Mouse (Mus musculus) forebrain, embryonic 13.5 days (tissue): Measurements from ENCODE around the gene Nrros. TPM values are rescaled to one million over a fixed set of nuclear protein-coding genes. Genes with fewer than 3 reads are reported as not detected.
A peak's percentile ranks its signal among the peaks of the same experiment; 100 is the strongest.
"Not testable (repeated sequence)": the region's sequence is repeated elsewhere in the genome, so short reads cannot be mapped to it uniquely, and the experiment has no call there.

Source experiments
- ATAC-seq: fragments of 200-750 bp; cut with Nextera tagmentation; 2 replicates; pipeline ENCODE4 v1.8.0; 2017
- H3K27ac ChIP-seq: fragments of 300-500 bp; sonication (generic); 2 replicates; pipeline ENCODE4 v1.5.1; 2015; ENCODE audit warnings: inconsistent platforms, mild to moderate bottlenecking, moderate library complexity
- H3K27me3 ChIP-seq: fragments of 300-500 bp; sonication (generic); 2 replicates; pipeline ENCODE4 v1.6.1; 2015; ENCODE audit warnings: mild to moderate bottlenecking, inconsistent platforms
- H3K36me3 ChIP-seq: fragments of 300-500 bp; sonication (generic); 2 replicates; pipeline ENCODE4 v1.6.1; 2015; ENCODE audit warnings: mild to moderate bottlenecking, inconsistent platforms; ENCODE audit not compliant: poor library complexity, severe bottlenecking
- H3K4me1 ChIP-seq: fragments of 300-500 bp; sonication (generic); 2 replicates; pipeline ENCODE4 v1.6.1; 2015; ENCODE audit warnings: inconsistent platforms
- H3K4me2 ChIP-seq: fragments of 300-500 bp; sonication (generic); 2 replicates; pipeline ENCODE4 v1.6.1; 2015; ENCODE audit warnings: inconsistent platforms, mild to moderate bottlenecking, moderate library complexity
- H3K4me3 ChIP-seq: fragments of 300-500 bp; sonication (generic); 2 replicates; pipeline ENCODE4 v1.5.1; 2015; ENCODE audit warnings: mild to moderate bottlenecking, inconsistent platforms
- H3K9ac ChIP-seq: fragments of 300-500 bp; sonication (generic); 2 replicates; pipeline ENCODE4 v1.6.1; 2015; ENCODE audit warnings: mild to moderate bottlenecking, inconsistent platforms
- H3K9me3 ChIP-seq: fragments of 300-500 bp; sonication (generic); replicated peaks from 2 replicates; pipeline ENCODE4 v1.6.1; 2016; ENCODE audit warnings: inconsistent platforms
- WGBS: fragments of 180-500 bp; shearing (Covaris S2); methylation state at CpG from one replicate; pipeline ENCODE4 v1.1.7; 2015; 5-methylcytosine and 5-hydroxymethylcytosine counted together
- polyA plus RNA-seq: library from polyadenylated mRNA; unstranded; fragments of >200 nt; fragmentation: Nextera tagmentation; extraction: Ambion mirVana; gene quantifications from 2 replicates; pipeline ENCODE4 v1.2.1, GENCODE M21; 2015

The Nrros gene
- polyA plus RNA-seq, 1 experiment from 2014 or later: 7.2 TPM

GRCm38 (mm10) chr16:32110951-32111699 is 54.3 kb downstream of the Nrros start:
- no peak overlapping the region for H3K27ac ChIP-seq
- no peaks in the 10 kb centered on the region for H3K9me3 ChIP-seq
- peaks cover 33% of the 10 kb centered on the region for H3K36me3 ChIP-seq
- no peak overlapping the region for H3K9ac ChIP-seq
- H3K4me3 ChIP-seq: no peak overlapping the region
- 81% methylated on average over 15 of the region's 15 CpGs for WGBS
- H3K4me2 ChIP-seq: no peak overlapping the region
- no peak for ATAC-seq
- H3K27me3 ChIP-seq: no peaks in the 10 kb centered on the region
- H3K4me1 ChIP-seq: peaks cover 6% of the 10 kb centered on the region; the same call in 1 of the 2 replicates

- Histone ChIP-seq H3K36me3 (peaks cover 51% of the 10 kb centered on the region), H3K4me2 (no peak overlapping the region), H3K4me3 (no peak overlapping the region), H3K9ac (no peak overlapping the region), H3K27me3 (no peaks in the 10 kb centered on the region), H3K27ac (no peak overlapping the region), H3K4me1 (no peaks in the 10 kb centered on the region), H3K9me3 (no peaks in the 10 kb centered on the region)
- 93% methylated on average over 2 of the region's 2 CpGs for WGBS
- ATAC-seq: no peak
Measured at GRCm38 (mm10) chr16:32108578-32108977, 56.8 kb downstream of the Nrros start.

- no peaks in the 10 kb centered on the region for H3K27me3 ChIP-seq
- H3K9me3 ChIP-seq: no peaks in the 10 kb centered on the region
- no peaks in the 10 kb centered on the region for H3K4me1 ChIP-seq
- H3K36me3 ChIP-seq: peaks cover 55% of the 10 kb centered on the region
- no peak for ATAC-seq
- H3K4me3 ChIP-seq: no peak overlapping the region
- no peak overlapping the region for H3K4me2 ChIP-seq
- no peak overlapping the region for H3K9ac ChIP-seq
- WGBS: 79% methylated on average over 7 of the region's 7 CpGs
- H3K27ac ChIP-seq: no peak overlapping the region
Measured at GRCm38 (mm10) chr16:32108170-32108569, 57.2 kb downstream of the Nrros start.

- no peaks in the 10 kb centered on the region for H3K27me3 ChIP-seq
- peaks cover 61% of the 10 kb centered on the region for H3K36me3 ChIP-seq
- H3K4me3 ChIP-seq: no peak overlapping the region
- no peaks in the 10 kb centered on the region for H3K9me3 ChIP-seq
- H3K4me2 ChIP-seq: no peak overlapping the region
- H3K9ac ChIP-seq: no peak overlapping the region
- H3K4me1 ChIP-seq: no peaks in the 10 kb centered on the region
- no peak for ATAC-seq
- no peak overlapping the region for H3K27ac ChIP-seq
- WGBS: 95% methylated on average over 12 of the region's 12 CpGs
Measured at GRCm38 (mm10) chr16:32107342-32108045, 57.9 kb downstream of the Nrros start.

GRCm38 (mm10) chr16:32105698-32106097 is 59.7 kb downstream of the Nrros start:
- Histone ChIP-seq H3K27ac (no peak overlapping the region), H3K4me1 (no peaks in the 10 kb centered on the region), H3K36me3 (peaks cover 63% of the 10 kb centered on the region), H3K4me3 (no peak overlapping the region), H3K9ac (no peak overlapping the region), H3K9me3 (no peaks in the 10 kb centered on the region), H3K4me2 (no peak overlapping the region), H3K27me3 (no peaks in the 10 kb centered on the region)
- ATAC-seq: no peak
- WGBS: 93% methylated on average over 1 of the region's 1 CpGs

GRCm38 (mm10) chr16:32102295-32102694 is 63.1 kb downstream of the Nrros start:
- ATAC-seq: no peak
- Histone ChIP-seq H3K36me3 (peaks cover 42% of the 10 kb centered on the region), H3K4me2 (no peak overlapping the region), H3K4me1 (peaks cover 20% of the 10 kb centered on the region), H3K9me3 (no peaks in the 10 kb centered on the region), H3K9ac (no peak overlapping the region), H3K27ac (no peak overlapping the region), H3K4me3 (no peak overlapping the region), H3K27me3 (no peaks in the 10 kb centered on the region)
- 88% methylated on average over 13 of the region's 13 CpGs for WGBS

GRCm38 (mm10) chr16:32099638-32100150 is 65.7 kb downstream of the Nrros start, which contains the start of the genes Pigx and Cep19:
Pigx (minus strand) TSS chr16:32099740.
Cep19 (plus strand) TSS chr16:32099800.
- Histone ChIP-seq H3K4me2 (peak within 1 kb of the TSS; percentile 79), H3K4me3 (peak within 1 kb of the TSS; percentile 97), H3K36me3 (peaks cover 35% of the 10 kb centered on the region), H3K9ac (peak within 1 kb of the TSS; percentile 96), H3K27ac (peak within 1 kb of the TSS; percentile 78), H3K4me1 (peaks cover 20% of the 10 kb centered on the region), H3K27me3 (no peaks in the 10 kb centered on the region), H3K9me3 (no peaks in the 10 kb centered on the region)
- WGBS: under 1% methylated on average over 34 of the region's 34 CpGs
- ATAC-seq: peak; percentile 98

- Histone ChIP-seq H3K27ac (peak overlapping the region; percentile 78), H3K4me2 (peak overlapping the region; percentile 79), H3K9ac (peak overlapping the region; percentile 96), H3K4me1 (peaks cover 20% of the 10 kb centered on the region), H3K27me3 (no peaks in the 10 kb centered on the region), H3K9me3 (no peaks in the 10 kb centered on the region), H3K4me3 (peak overlapping the region; percentile 97), H3K36me3 (peaks cover 34% of the 10 kb centered on the region)
- ATAC-seq: peak; percentile 76
- under 1% methylated on average over 32 of the region's 39 CpGs for WGBS
Measured at GRCm38 (mm10) chr16:32098897-32099637, 66.3 kb downstream of the Nrros start.

- not testable (repeated sequence) for ATAC-seq, H3K9ac ChIP-seq, H3K27ac ChIP-seq, H3K27me3 ChIP-seq, H3K4me3 ChIP-seq, H3K9me3 ChIP-seq
- H3K4me1 ChIP-seq: peaks cover 20% of the 10 kb centered on the region
- peaks cover 25% of the 10 kb centered on the region for H3K36me3 ChIP-seq
- WGBS: 90% methylated on average over 2 of the region's 2 CpGs
- 0 out of 2 replicates have a peak overlapping the region, but pooled peaks have one; percentile 79 for H3K4me2 ChIP-seq
Measured at GRCm38 (mm10) chr16:32097757-32098156, 67.6 kb downstream of the Nrros start.
